Mouse (Mus musculus) myocyte (in vitro differentiated cells): ENCODE measurements at regions not wholly inside any gene's neighbourhood (a gene's known extent, or its start where the extent isn't known, plus 50 kb on each side); places are given as distances from the start of the nearest gene placed in this dataset.

Experiments used
- H3K27me3 ChIP-seq: one replicate; pipeline ENCODE4 v1.6.1; 2011; ENCODE audit not compliant: control insufficient read depth, insufficient read depth, insufficient read length
- H3K36me3 ChIP-seq: one replicate; pipeline ENCODE4 v1.6.1; 2011; ENCODE audit not compliant: control insufficient read depth, insufficient read depth
- H3K4me2 ChIP-seq: one replicate; pipeline ENCODE4 v1.6.1; 2011; ENCODE audit warnings: low read depth, control low read depth
- H3K4me3 ChIP-seq: one replicate; pipeline ENCODE4 v1.5.1; 2011; ENCODE audit warnings: mild to moderate bottlenecking, control low read depth, moderate library complexity
- H3K79me2 ChIP-seq: one replicate; pipeline ENCODE4 v1.6.1; 2011; ENCODE audit not compliant: control insufficient read depth, insufficient read depth
- H3ac ChIP-seq: one replicate; pipeline ENCODE4 v1.6.1; 2011; ENCODE audit not compliant: control insufficient read depth, insufficient read length
- CEBPB ChIP-seq: IDR thresholded peaks from 2 replicates; pipeline ENCODE4 v1.6.1; 2011; ENCODE audit warnings: mild to moderate bottlenecking, moderate library complexity; ENCODE audit not compliant: poor library complexity, insufficient read depth, severe bottlenecking
- E2F4 ChIP-seq: IDR thresholded peaks from one replicate; pipeline ENCODE4 v1.6.1; 2011; ENCODE audit warnings: mild to moderate bottlenecking, control low read depth, moderate library complexity; ENCODE audit not compliant: insufficient read depth
- MAX ChIP-seq: IDR thresholded peaks from one replicate; pipeline ENCODE4 v1.6.1; 2011; ENCODE audit warnings: low read depth, mild to moderate bottlenecking, control low read depth
- MYOD1 ChIP-seq, 3 experiments: IDR thresholded peaks; one replicate each; pipeline ENCODE4 v1.6.1; 2011; ENCODE audit warnings: control low read depth in 2 of 3, low read depth in 2 of 3, mild to moderate bottlenecking in 2 of 3, moderate library complexity in 1 of 3; ENCODE audit not compliant: insufficient read length in 2 of 3, control insufficient read depth in 1 of 3
- MYOG ChIP-seq, 3 experiments: IDR thresholded peaks; one replicate each; pipeline ENCODE4 v1.6.1; 2011; ENCODE audit warnings: control low read depth in 2 of 3, low read depth in 2 of 3, mild to moderate bottlenecking in 2 of 3; ENCODE audit not compliant: insufficient read length in 2 of 3, control insufficient read depth in 1 of 3, insufficient read depth in 1 of 3
- POLR2A ChIP-seq: IDR thresholded peaks from one replicate; pipeline ENCODE4 v1.6.1; 2011; ENCODE audit warnings: low read depth, mild to moderate bottlenecking, control low read depth, moderate library complexity; ENCODE audit not compliant: insufficient read length
- POLR2AphosphoS2 ChIP-seq: IDR thresholded peaks from one replicate; pipeline ENCODE4 v1.6.1; 2011; ENCODE audit warnings: low read depth, control low read depth; ENCODE audit not compliant: insufficient read length
- REST ChIP-seq: IDR thresholded peaks from one replicate; pipeline ENCODE4 v1.6.1; 2011; ENCODE audit warnings: mild to moderate bottlenecking, control low read depth, moderate library complexity; ENCODE audit not compliant: insufficient read depth, insufficient read length
- SRF ChIP-seq: IDR thresholded peaks from one replicate; pipeline ENCODE4 v1.6.1; 2011; ENCODE audit warnings: low read depth; ENCODE audit not compliant: control insufficient read depth, insufficient read length
- TCF12 ChIP-seq: IDR thresholded peaks from one replicate; pipeline ENCODE4 v1.6.1; 2011; ENCODE audit warnings: mild to moderate bottlenecking, control low read depth; ENCODE audit not compliant: poor library complexity, insufficient read depth, severe bottlenecking
- TCF3 ChIP-seq: IDR thresholded peaks from one replicate; pipeline ENCODE4 v1.6.1; 2011; ENCODE audit warnings: low read depth, control low read depth; ENCODE audit not compliant: insufficient read length
- USF1 ChIP-seq: IDR thresholded peaks from one replicate; pipeline ENCODE4 v1.6.1; 2011; ENCODE audit warnings: low read depth, mild to moderate bottlenecking, control low read depth, moderate library complexity

GRCm38 (mm10) chr2:138702783-138703182 lies 446.4 kb downstream of the Btbd3 start:
- Histone ChIP-seq H3K27me3 (no peaks in the 10 kb centered on the region), H3K4me2 (no peak overlapping the region), H3K79me2 (no peaks in the 10 kb centered on the region), H3ac (no peak overlapping the region), H3K36me3 (no peaks in the 10 kb centered on the region), H3K4me3 (no peak overlapping the region)
- no peak for TF ChIP-seq TCF12
- TF ChIP-seq CEBPB = no peak
- no peak for TF ChIP-seq SRF
- no peak for TF ChIP-seq MYOG (IDR thresholded peaks at IDR 0.05; ENCODE audit: control insufficient read depth in 1 of 3, insufficient read depth in 1 of 3, insufficient read length in 2 of 3, low read depth in 2 of 3)
- no peak for TF ChIP-seq REST
- TF ChIP-seq MAX = no peak
- TF ChIP-seq TCF3 = no peak
- TF ChIP-seq E2F4 = no peak
- TF ChIP-seq MYOD1 (IDR thresholded peaks at IDR 0.05; ENCODE audit: control insufficient read depth in 1 of 3, insufficient read length in 2 of 3, low read depth in 2 of 3) = no peak
- no peak for TF ChIP-seq POLR2AphosphoS2
- no peak for TF ChIP-seq POLR2A
- no peak for TF ChIP-seq USF1

GRCm38 (mm10) chr2:138703943-138704541 lies 447.7 kb downstream of the Btbd3 start:
- H3K27me3 ChIP-seq = no peaks in the 10 kb centered on the region
- no peak overlapping the region for H3ac ChIP-seq
- no peaks in the 10 kb centered on the region for H3K79me2 ChIP-seq
- no peak overlapping the region for H3K4me3 ChIP-seq
- TF ChIP-seq CEBPB (no peak), SRF (no peak), TCF12 (no peak), MAX (no peak), MYOD1 (IDR thresholded peaks at IDR 0.05; ENCODE audit: control insufficient read depth in 1 of 3, insufficient read length in 2 of 3, low read depth in 2 of 3) (no peak), POLR2AphosphoS2 (no peak), TCF3 (no peak), MYOG (IDR thresholded peaks at IDR 0.05; ENCODE audit: control insufficient read depth in 1 of 3, insufficient read depth in 1 of 3, insufficient read length in 2 of 3, low read depth in 2 of 3) (no peak), E2F4 (no peak), REST (no peak), POLR2A (no peak), USF1 (no peak)
- H3K4me2 ChIP-seq = no peak overlapping the region
- H3K36me3 ChIP-seq = no peaks in the 10 kb centered on the region

- TF ChIP-seq TCF3 (no peak), E2F4 (no peak), MYOD1 (IDR thresholded peaks at IDR 0.05; ENCODE audit: control insufficient read depth in 1 of 3, insufficient read length in 2 of 3, low read depth in 2 of 3) (no peak), SRF (no peak), MAX (no peak), POLR2A (no peak), MYOG (IDR thresholded peaks at IDR 0.05; ENCODE audit: control insufficient read depth in 1 of 3, insufficient read depth in 1 of 3, insufficient read length in 2 of 3, low read depth in 2 of 3) (no peak), POLR2AphosphoS2 (no peak), REST (no peak), CEBPB (no peak), USF1 (no peak), TCF12 (no peak)
- Histone ChIP-seq H3K79me2 (no peaks in the 10 kb centered on the region), H3K36me3 (no peaks in the 10 kb centered on the region), H3K27me3 (no peaks in the 10 kb centered on the region), H3K4me3 (no peak overlapping the region), H3ac (no peak overlapping the region), H3K4me2 (no peak overlapping the region)
Observed at GRCm38 (mm10) chr2:138708763-138709162, 452.4 kb downstream of the Btbd3 start.

- no peaks in the 10 kb centered on the region for H3K79me2 ChIP-seq
- H3K4me2 ChIP-seq = no peak overlapping the region
- no peak overlapping the region for H3K4me3 ChIP-seq
- H3K36me3 ChIP-seq = no peaks in the 10 kb centered on the region
- H3K27me3 ChIP-seq = no peaks in the 10 kb centered on the region
- H3ac ChIP-seq = no peak overlapping the region
- TF ChIP-seq MYOD1 (IDR thresholded peaks at IDR 0.05; ENCODE audit: control insufficient read depth in 1 of 3, insufficient read length in 2 of 3, low read depth in 2 of 3) = no peak
- TF ChIP-seq SRF = no peak
- TF ChIP-seq TCF3 = no peak
- no peak for TF ChIP-seq MAX
- TF ChIP-seq REST = no peak
- TF ChIP-seq E2F4 = no peak
- TF ChIP-seq POLR2AphosphoS2 = no peak
- no peak for TF ChIP-seq MYOG (IDR thresholded peaks at IDR 0.05; ENCODE audit: control insufficient read depth in 1 of 3, insufficient read depth in 1 of 3, insufficient read length in 2 of 3, low read depth in 2 of 3)
Observed at GRCm38 (mm10) chr2:138733846-138734245, 477.5 kb downstream of the Btbd3 start.
